Mouse (Mus musculus): ENCODE measurements at regions not wholly inside any gene's neighbourhood (a gene's known extent, or its start where the extent isn't known, plus 50 kb on each side); places are given as distances from the start of the nearest gene placed in this dataset.
A peak's percentile ranks its signal among the peaks of the same experiment; 100 is the strongest.

GRCm38 (mm10) chr15:11774717-11775116 is 132.4 kb downstream of the Npr3 start:
- no peak for DNase-seq (ENCODE audit: low read depth)
- no peak for TF ChIP-seq CTCF (IDR thresholded peaks at IDR 0.05; ENCODE audit: borderline replicate concordance, extremely low read depth, insufficient read depth, insufficient read length)
- no peak for TF ChIP-seq POLR2A (IDR thresholded peaks at IDR 0.05; ENCODE audit: borderline replicate concordance, extremely low read depth, insufficient read depth, insufficient read length, poor library complexity, severe bottlenecking)

DNA sequence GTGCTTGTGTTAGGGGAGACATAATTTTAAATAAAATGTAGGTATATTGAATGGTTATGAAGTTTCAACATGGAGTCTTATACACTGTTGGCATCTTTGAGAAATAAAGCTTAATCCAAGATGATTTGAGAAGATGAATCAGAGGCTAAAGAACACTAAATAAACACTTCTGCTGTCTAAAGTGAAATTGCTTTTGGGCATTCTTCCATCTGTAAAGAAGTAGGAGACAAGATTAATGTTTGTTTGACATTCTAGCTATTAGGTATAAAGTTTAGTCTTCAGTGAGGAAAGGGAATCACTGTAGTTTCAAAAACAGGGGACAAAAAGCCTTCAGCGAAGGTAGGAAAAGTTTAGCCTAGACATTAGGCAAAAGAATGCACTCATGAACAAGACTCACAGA is 136.5 kb downstream of the Npr3 start:
- DNase-seq (ENCODE audit: low read depth): no peak
- TF ChIP-seq POLR2A (IDR thresholded peaks at IDR 0.05; ENCODE audit: borderline replicate concordance, extremely low read depth, insufficient read depth, insufficient read length, poor library complexity, severe bottlenecking) (no peak), CTCF (IDR thresholded peaks at IDR 0.05; ENCODE audit: borderline replicate concordance, extremely low read depth, insufficient read depth, insufficient read length) (no peak)

DNA sequence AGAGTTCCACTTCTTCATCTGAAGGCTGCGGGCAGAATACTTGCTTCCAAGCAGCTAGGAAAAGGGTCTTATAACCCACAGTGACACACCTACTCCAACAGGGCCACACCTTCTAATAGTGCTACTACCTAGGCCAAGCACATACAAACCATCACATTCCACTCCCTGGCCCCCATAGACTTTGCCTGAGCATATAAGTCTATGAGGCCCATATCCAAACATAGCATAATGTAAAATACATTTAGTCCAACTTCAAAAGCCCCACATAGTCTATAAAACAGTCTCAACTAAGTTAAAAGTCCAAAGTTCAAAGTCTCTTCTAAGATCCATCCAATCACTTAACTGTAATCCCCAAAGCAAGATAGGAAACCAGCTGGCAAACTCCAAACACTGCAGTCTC is 149.1 kb downstream of the Npr3 start:
- TF ChIP-seq CTCF (IDR thresholded peaks at IDR 0.05; ENCODE audit: borderline replicate concordance, extremely low read depth, insufficient read depth, insufficient read length) (no peak), POLR2A (IDR thresholded peaks at IDR 0.05; ENCODE audit: borderline replicate concordance, extremely low read depth, insufficient read depth, insufficient read length, poor library complexity, severe bottlenecking) (no peak)
- DNase-seq (ENCODE audit: low read depth): no peak

DNA sequence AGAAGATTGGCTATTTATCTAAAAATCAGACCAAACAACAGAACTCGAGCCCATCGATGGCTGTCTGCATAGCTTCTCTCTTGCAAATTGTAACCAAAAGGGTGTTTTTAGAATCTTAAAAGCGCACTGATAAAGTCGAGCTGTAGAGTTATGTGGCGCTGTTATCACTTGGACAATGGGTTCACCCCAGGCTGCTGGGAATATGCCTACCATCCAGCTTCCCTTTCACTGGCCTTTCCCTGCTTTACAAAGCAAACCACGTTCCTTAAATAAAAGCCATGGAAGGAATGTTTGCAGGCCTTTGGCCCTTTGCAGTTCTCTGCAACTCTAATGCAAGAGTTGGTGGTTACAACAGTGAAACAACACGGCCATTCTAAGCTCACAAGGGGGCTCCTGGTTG is 150.3 kb downstream of the Npr3 start:
- TF ChIP-seq POLR2A (IDR thresholded peaks at IDR 0.05; ENCODE audit: borderline replicate concordance, extremely low read depth, insufficient read depth, insufficient read length, poor library complexity, severe bottlenecking) (no peak), CTCF (IDR thresholded peaks at IDR 0.05; ENCODE audit: borderline replicate concordance, extremely low read depth, insufficient read depth, insufficient read length) (no peak)
- no peak for DNase-seq (ENCODE audit: low read depth)

DNA sequence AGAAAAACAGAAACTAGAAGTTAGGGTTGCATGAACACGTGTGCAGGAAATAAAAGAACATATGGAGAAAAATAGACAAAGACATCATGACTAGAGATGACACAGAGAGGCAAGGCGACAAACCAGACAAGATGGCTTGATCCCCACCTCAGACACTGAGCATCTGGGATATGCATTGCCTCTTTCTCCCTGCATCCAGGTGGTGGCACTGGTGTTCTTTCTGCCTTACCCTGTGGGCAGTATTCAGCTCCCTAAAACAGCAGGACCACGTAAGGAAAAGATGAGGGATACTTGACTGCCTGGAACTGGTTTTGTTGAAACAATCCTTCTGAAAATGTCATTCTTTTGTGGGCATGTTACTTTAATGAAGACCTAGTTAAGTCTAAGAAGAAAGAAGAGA is 153.9 kb downstream of the Npr3 start:
- DNase-seq (ENCODE audit: low read depth): peak; percentile 59
- TF ChIP-seq CTCF (IDR thresholded peaks at IDR 0.05; ENCODE audit: borderline replicate concordance, extremely low read depth, insufficient read depth, insufficient read length): peak; percentile 65; the same call in 1 of the 2 replicates
- no peak for TF ChIP-seq POLR2A (IDR thresholded peaks at IDR 0.05; ENCODE audit: borderline replicate concordance, extremely low read depth, insufficient read depth, insufficient read length, poor library complexity, severe bottlenecking)

GRCm38 (mm10) chr15:11750893-11751292 is 156.2 kb downstream of the Npr3 start:
- no peak for DNase-seq (ENCODE audit: low read depth)
- TF ChIP-seq POLR2A (IDR thresholded peaks at IDR 0.05; ENCODE audit: borderline replicate concordance, extremely low read depth, insufficient read depth, insufficient read length, poor library complexity, severe bottlenecking): no peak
- no peak for TF ChIP-seq CTCF (IDR thresholded peaks at IDR 0.05; ENCODE audit: borderline replicate concordance, extremely low read depth, insufficient read depth, insufficient read length)

DNA sequence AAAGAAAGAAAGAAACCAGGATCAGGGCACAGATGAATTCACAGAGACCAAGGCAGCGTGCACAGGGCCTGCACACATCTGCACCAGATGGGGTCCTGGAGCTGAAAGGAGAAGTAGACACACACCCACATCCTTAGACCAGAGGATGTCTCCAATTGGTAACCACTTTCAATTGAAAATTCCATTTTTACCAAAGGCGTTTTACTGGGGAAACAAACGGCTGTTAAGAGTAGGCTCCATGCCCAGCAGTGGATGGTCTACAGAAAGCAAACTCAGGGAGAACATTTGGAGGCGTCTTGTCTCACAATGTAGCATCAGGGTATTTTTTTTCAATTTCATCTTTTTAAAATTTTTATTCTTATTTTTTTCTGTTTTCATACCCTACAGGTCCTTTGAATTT is 157.6 kb downstream of the Npr3 start:
- TF ChIP-seq POLR2A (IDR thresholded peaks at IDR 0.05; ENCODE audit: borderline replicate concordance, extremely low read depth, insufficient read depth, insufficient read length, poor library complexity, severe bottlenecking): no peak
- TF ChIP-seq CTCF (IDR thresholded peaks at IDR 0.05; ENCODE audit: borderline replicate concordance, extremely low read depth, insufficient read depth, insufficient read length): no peak
- no peak for DNase-seq (ENCODE audit: low read depth)

DNA sequence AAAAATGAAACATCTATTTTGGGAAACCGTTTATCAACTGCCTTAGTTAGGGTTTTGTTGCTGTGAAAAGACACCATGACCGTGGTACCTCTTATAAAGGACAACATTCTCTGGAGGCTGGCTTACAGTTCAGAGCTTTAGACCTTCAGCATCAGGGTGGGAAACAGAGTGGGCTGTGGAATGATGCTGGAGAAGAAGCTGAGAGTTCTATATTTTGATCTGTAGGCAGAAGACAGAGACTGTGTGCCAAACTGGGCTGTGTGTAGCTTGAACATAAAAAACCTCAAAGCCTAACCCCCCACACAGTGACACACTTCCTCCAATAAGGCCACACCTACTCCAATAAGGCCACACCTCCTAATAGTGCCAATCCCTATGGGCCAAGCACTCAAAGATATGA is 158.8 kb downstream of the Npr3 start:
- no peak for DNase-seq (ENCODE audit: low read depth)
- TF ChIP-seq POLR2A (IDR thresholded peaks at IDR 0.05; ENCODE audit: borderline replicate concordance, extremely low read depth, insufficient read depth, insufficient read length, poor library complexity, severe bottlenecking): no peak
- TF ChIP-seq CTCF (IDR thresholded peaks at IDR 0.05; ENCODE audit: borderline replicate concordance, extremely low read depth, insufficient read depth, insufficient read length): no peak

GRCm38 (mm10) chr15:11746754-11747153 is 160.3 kb downstream of the Npr3 start:
- DNase-seq (ENCODE audit: low read depth): no peak
- TF ChIP-seq CTCF (IDR thresholded peaks at IDR 0.05; ENCODE audit: borderline replicate concordance, extremely low read depth, insufficient read depth, insufficient read length) (no peak), POLR2A (IDR thresholded peaks at IDR 0.05; ENCODE audit: borderline replicate concordance, extremely low read depth, insufficient read depth, insufficient read length, poor library complexity, severe bottlenecking) (no peak)

DNA sequence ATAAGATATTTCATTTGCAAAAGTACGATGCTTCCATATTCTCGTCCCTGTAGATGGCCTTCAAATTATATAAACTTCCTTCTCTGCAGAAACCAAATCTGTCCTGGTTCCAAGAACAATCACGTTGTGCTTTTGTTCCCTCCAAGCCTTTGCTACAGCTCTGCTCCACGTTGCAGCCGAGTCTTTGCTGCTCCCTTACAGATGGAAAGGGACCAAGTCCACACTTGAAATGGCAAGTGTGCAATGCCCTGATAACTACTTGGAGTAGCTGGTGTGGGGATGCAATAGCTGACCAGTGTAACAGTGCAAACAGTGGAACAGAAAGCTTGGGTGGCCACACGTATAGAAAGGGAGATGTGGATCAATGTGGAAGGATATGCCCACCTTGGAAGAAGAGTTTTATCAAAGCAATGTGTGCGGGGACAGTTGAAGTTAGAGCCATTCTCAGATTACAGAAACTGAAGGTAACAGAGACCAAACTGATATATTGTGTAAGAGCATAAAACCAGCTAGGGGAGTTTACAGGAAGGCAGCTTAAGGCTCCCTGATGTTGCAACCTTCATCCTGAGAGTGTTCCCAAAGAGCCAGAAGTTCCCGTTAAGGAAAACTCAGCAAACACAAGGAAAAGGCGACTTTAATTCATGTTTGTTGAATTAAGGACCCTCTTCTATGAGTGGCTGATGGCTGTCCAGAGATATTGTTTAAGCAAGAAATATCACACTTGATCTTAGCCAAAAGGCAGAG is 161.3 kb downstream of the Npr3 start:
- TF ChIP-seq CTCF (IDR thresholded peaks at IDR 0.05; ENCODE audit: borderline replicate concordance, extremely low read depth, insufficient read depth, insufficient read length): no peak
- no peak for TF ChIP-seq POLR2A (IDR thresholded peaks at IDR 0.05; ENCODE audit: borderline replicate concordance, extremely low read depth, insufficient read depth, insufficient read length, poor library complexity, severe bottlenecking)
- no peak for DNase-seq (ENCODE audit: low read depth)

DNA sequence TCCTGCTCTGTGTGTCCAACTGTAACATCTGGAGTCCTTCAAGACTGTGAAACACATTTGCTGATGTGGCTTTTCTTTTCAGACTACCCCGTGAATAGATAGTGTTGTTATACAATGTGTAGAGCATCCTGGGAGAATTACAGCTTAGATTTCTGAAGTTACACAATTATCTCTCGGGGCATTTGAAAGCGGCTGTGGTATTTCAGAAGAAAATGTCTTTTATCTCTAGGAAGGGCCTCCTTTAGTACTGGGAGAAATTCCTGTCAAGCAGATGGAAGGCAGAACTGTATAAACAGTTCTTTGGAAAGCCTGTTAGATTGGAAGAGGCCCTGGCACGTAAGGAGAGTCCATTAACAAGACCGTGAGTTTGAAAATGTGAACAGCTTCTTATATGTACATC is 162.2 kb downstream of the Npr3 start:
- TF ChIP-seq POLR2A (IDR thresholded peaks at IDR 0.05; ENCODE audit: borderline replicate concordance, extremely low read depth, insufficient read depth, insufficient read length, poor library complexity, severe bottlenecking): no peak
- no peak for TF ChIP-seq CTCF (IDR thresholded peaks at IDR 0.05; ENCODE audit: borderline replicate concordance, extremely low read depth, insufficient read depth, insufficient read length)
- no peak for DNase-seq (ENCODE audit: low read depth)

DNA sequence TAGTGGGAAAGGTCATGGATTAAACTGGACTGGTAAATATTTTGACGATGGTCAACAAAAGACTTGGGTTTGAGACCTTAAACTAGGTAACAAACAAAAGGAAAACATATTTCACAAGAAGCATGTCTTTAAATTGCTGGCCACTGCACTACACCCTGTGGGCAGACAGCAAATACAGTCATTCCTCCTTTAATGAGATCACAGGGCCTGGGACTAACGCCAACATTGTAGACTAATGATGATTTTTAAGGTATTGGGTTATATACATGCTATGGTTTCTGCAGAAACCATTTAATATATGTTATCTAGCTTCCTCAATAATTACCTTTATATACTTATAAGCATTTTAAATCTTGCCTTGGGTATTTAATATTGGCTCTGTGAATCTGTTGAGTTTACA is 162.8 kb downstream of the Npr3 start:
- DNase-seq (ENCODE audit: low read depth): no peak
- no peak for TF ChIP-seq CTCF (IDR thresholded peaks at IDR 0.05; ENCODE audit: borderline replicate concordance, extremely low read depth, insufficient read depth, insufficient read length)
- no peak for TF ChIP-seq POLR2A (IDR thresholded peaks at IDR 0.05; ENCODE audit: borderline replicate concordance, extremely low read depth, insufficient read depth, insufficient read length, poor library complexity, severe bottlenecking)
